Mouse (Mus musculus) intestine, postnatal 0 days (tissue): ENCODE measurements at regions not wholly inside any gene's neighbourhood (a gene's known extent, or its start where the extent isn't known, plus 50 kb on each side); places are given as distances from the start of the nearest gene placed in this dataset.

Experiments
- ATAC-seq: fragments of 200-750 bp; cut with Nextera tagmentation; 2 replicates; pipeline ENCODE4 v1.8.0; 2017; ENCODE audit warnings: mild to moderate bottlenecking, moderate TSS enrichment, moderate library complexity
- H3K27ac ChIP-seq: fragments of 300-500 bp; sonication (generic); 2 replicates; pipeline ENCODE4 v1.5.1; 2014; ENCODE audit warnings: mild to moderate bottlenecking, low read depth, low read length, moderate library complexity
- H3K27me3 ChIP-seq: fragments of 300-500 bp; sonication (generic); replicated peaks from 2 replicates; pipeline ENCODE4 v1.6.1; 2014; ENCODE audit warnings: low read length, mixed read lengths; ENCODE audit not compliant: control insufficient read depth, insufficient read depth
- H3K36me3 ChIP-seq: fragments of 300-500 bp; sonication (generic); 2 replicates; pipeline ENCODE4 v1.6.1; 2014; ENCODE audit warnings: mild to moderate bottlenecking, moderate library complexity; ENCODE audit not compliant: control insufficient read depth, insufficient read depth
- H3K4me1 ChIP-seq: fragments of 300-500 bp; sonication (generic); replicated peaks from 2 replicates; pipeline ENCODE4 v1.6.1; 2014; ENCODE audit warnings: antibody characterized with exemption, low read length, mixed read lengths; ENCODE audit not compliant: control insufficient read depth, insufficient read depth
- H3K4me2 ChIP-seq: fragments of 300-500 bp; sonication (generic); replicated peaks from 2 replicates; pipeline ENCODE4 v1.6.1; 2014; ENCODE audit warnings: low read depth, mild to moderate bottlenecking, moderate library complexity
- H3K4me3 ChIP-seq: fragments of 300-500 bp; sonication (generic); 2 replicates; pipeline ENCODE4 v1.5.1; 2014; ENCODE audit warnings: low read depth, low read length
- H3K9ac ChIP-seq: fragments of 300-500 bp; sonication (generic); 2 replicates; pipeline ENCODE4 v1.6.1; 2014; ENCODE audit warnings: mild to moderate bottlenecking, low read depth, low read length
- H3K9me3 ChIP-seq: fragments of 300-500 bp; sonication (generic); 2 replicates; pipeline ENCODE4 v1.6.1; 2016; ENCODE audit warnings: mixed run types; ENCODE audit not compliant: control insufficient read depth
- CTCF ChIP-seq: sonication (generic); IDR thresholded peaks from 2 replicates; pipeline ENCODE4 v1.5.1; 2016; ENCODE audit warnings: low read depth, mild to moderate bottlenecking, control low read depth, antibody characterized with exemption, moderate library complexity
- WGBS: fragments of 180-500 bp; shearing (Covaris S2); extraction: QIAGEN DNeasy Blood & Tissue Kit; methylation state at CpG from one replicate; pipeline ENCODE4 v1.1.7; 2014; 5-methylcytosine and 5-hydroxymethylcytosine counted together

DNA sequence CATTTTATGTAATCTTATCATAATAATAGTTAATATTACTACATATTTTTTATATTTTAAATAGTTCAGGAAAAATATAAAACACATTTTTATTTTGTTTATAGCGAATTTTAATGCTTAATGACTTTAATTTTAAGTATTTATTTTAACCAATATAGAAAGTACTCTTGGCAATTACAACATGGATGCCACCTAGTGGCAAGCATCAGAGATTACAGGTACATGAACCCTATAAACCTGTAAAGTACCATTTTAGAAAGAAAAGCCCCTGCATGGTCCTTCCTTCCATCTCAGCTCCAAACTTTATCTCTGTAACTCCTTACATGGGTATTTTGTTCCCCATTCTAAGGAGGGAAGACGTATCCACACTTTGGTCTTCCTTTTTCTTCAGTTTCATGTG lies 4328.9 kb upstream of the Gm7489 start:
- Histone ChIP-seq H3K36me3 (no peaks in the 10 kb centered on the region), H3K9ac (no peak overlapping the region), H3K27ac (no peak overlapping the region), H3K27me3 (no peaks in the 10 kb centered on the region), H3K4me1 (no peaks in the 10 kb centered on the region), H3K4me3 (no peak overlapping the region), H3K4me2 (no peak overlapping the region), H3K9me3 (no peaks in the 10 kb centered on the region)
- 27% methylated on average over 2 of the region's 2 CpGs for WGBS
- ATAC-seq, result no peak
- peak; percentile 40 for TF ChIP-seq CTCF

DNA sequence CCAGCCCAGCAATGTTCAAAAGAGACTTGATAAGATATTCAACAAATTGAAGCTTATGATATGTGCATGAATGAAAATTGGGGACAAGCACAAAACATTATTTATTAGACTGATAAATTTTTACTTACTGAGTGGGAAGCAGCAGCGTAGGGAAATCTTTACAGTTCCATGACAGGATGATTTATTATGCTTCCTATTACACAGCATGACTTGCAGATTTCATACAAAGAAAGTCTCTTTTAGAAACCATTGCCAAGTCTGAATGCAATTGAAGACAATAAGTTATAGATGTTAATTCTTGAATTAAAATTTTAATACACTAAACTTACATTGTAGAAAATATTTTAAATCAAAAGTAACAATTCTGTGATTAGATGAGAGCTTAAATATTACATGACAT lies 4324.3 kb upstream of the Gm7489 start:
- WGBS, result 33% methylated on average over 1 of the region's 1 CpGs
- Histone ChIP-seq H3K9ac (no peak overlapping the region), H3K4me3 (no peak overlapping the region), H3K27me3 (no peaks in the 10 kb centered on the region), H3K9me3 (no peaks in the 10 kb centered on the region), H3K36me3 (no peaks in the 10 kb centered on the region), H3K27ac (no peak overlapping the region), H3K4me2 (no peak overlapping the region), H3K4me1 (no peaks in the 10 kb centered on the region)
- no peak for ATAC-seq
- TF ChIP-seq CTCF, result no peak

DNA sequence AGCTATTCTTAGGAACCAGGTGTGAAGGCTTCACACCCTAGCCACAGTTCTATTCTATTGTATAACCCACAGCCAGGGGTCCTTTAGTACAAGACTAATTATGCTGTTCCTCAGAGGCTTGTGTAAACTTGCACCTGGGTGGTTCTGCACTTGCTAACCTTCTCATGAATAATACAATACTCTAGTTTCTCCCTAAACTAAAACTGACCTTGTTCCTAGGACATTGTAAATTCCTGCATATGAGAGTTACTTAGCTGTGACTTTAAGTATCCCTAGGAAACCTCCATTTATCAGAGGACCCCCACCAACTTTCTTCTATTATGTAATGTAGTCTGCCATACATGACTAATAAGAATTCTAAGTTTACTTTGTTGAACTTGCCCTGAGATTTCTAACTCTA lies 4295.9 kb upstream of the Gm7489 start:
- Histone ChIP-seq H3K27ac (no peak overlapping the region), H3K4me1 (no peaks in the 10 kb centered on the region)
- TF ChIP-seq CTCF, result no peak

DNA sequence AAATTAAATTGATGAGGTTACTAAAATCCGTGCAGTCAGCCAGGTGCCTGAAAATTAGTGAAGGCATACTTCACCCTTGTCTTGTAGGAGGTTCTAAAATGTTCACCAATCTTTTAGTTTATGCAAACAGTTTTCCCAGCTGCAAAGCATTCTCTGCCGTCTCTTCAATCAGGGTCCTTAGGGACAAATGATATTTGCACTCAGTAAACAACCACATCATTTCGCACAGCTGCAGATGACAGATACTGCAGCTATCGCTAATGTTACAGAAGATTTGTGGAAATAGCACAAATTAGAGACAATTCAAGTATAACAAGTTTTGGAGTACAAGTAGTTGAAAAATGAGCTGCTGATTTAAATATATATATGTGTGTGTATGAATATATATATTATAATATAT lies 4270.8 kb upstream of the Gm7489 start:
- Histone ChIP-seq H3K27ac (no peak overlapping the region), H3K9me3 (no peaks in the 10 kb centered on the region), H3K4me1 (no peaks in the 10 kb centered on the region), H3K4me3 (no peak overlapping the region), H3K9ac (no peak overlapping the region), H3K4me2 (no peak overlapping the region), H3K36me3 (no peaks in the 10 kb centered on the region), H3K27me3 (no peaks in the 10 kb centered on the region)
- 48% methylated on average over 4 of the region's 4 CpGs for WGBS
- ATAC-seq, result no peak
- no peak for TF ChIP-seq CTCF

More for the DNA sequence above, 4295.9 kb upstream of the Gm7489 start:
- H3K27me3 ChIP-seq, result no peaks in the 10 kb centered on the region
- no peaks in the 10 kb centered on the region for H3K9me3 ChIP-seq
- no peaks in the 10 kb centered on the region for H3K36me3 ChIP-seq
- H3K4me2 ChIP-seq, result no peak overlapping the region
- no peak for ATAC-seq
- no peak overlapping the region for H3K4me3 ChIP-seq
- no peak overlapping the region for H3K9ac ChIP-seq

DNA sequence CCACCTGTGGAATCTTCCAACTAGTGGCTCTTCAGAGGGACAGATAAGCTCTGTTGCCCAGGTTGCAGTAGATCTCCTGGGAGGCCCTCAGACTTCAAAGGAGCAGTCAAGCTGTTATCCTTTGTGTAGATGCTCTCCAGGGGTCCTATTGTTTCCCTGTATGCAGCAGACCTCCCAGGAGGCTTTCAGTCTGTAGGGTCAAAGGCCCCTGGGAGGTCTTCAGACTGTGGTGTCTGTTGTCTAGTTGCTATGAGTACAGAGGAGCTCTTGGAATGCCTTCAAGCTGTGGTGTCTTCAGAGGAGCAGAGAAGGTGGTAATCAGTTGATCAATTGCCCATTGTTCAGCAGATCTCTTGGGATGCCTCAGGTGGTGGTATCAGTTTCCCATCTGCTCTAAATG lies 4237.3 kb upstream of the Gm7489 start:
- TF ChIP-seq CTCF, result no peak
- ATAC-seq, result no peak

DNA sequence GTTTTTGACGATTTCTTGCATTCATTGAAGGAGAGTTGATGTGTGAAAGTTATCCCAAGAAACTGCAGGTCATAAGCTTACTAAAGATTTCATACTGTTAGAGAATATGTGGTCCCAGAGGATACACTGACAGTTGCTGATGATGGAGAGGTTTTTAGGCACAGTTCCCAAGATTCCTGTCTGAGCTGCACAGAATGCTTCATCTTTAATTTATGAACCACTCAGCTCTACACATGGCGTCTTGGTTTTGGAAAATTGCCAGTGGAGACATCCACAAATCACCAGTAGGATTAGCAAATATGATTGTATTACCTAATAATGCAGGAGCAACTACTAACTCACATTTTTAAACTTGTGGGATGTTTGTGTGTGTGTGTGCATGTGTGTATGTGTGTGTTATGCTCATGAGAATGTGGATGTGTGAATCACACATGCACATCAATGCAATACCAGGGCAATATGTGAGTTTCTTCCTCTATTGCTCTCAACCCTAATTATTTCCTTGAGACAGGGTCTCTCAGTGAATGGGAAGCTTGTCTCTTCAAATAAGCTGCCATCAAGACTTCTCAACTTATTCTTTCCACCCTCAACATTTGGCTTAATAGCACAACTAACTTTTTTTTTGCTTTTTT lies 4234.0 kb upstream of the Gm7489 start:
- ATAC-seq, result no peak
- no peaks in the 10 kb centered on the region for H3K36me3 ChIP-seq
- no peak for TF ChIP-seq CTCF
- no peaks in the 10 kb centered on the region for H3K27me3 ChIP-seq
- H3K4me1 ChIP-seq, result no peaks in the 10 kb centered on the region
- no peak overlapping the region for H3K4me3 ChIP-seq
- H3K9ac ChIP-seq, result no peak overlapping the region
- no peaks in the 10 kb centered on the region for H3K9me3 ChIP-seq
- H3K4me2 ChIP-seq, result no peak overlapping the region
- 60% methylated on average over 2 of the region's 2 CpGs for WGBS
- no peak overlapping the region for H3K27ac ChIP-seq

More for the DNA sequence above, 4237.3 kb upstream of the Gm7489 start:
- Histone ChIP-seq H3K36me3 (no peaks in the 10 kb centered on the region), H3K4me1 (no peaks in the 10 kb centered on the region), H3K9me3 (no peaks in the 10 kb centered on the region), H3K9ac (no peak overlapping the region), H3K4me3 (no peak overlapping the region), H3K27me3 (no peaks in the 10 kb centered on the region), H3K27ac (no peak overlapping the region), H3K4me2 (no peak overlapping the region)

DNA sequence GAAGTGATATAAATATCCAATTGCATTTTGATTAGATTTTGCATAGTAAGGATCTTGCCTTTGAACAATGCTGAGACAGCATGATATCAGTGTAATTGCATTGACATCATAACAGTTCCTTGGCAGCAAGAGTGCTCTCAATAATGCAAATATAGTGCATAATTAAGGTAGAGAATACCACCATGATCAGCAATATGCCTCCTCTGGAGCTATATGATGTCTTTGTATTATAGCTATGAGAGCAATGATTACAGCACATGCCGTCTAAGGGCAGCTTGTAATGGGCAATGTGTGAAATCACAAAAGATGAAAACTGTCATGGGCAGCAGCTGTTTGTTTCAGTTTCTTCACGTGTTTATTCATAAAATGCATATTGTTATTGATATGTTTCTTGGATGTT lies 4231.0 kb upstream of the Gm7489 start:
- H3K27me3 ChIP-seq, result no peaks in the 10 kb centered on the region
- no peak for TF ChIP-seq CTCF
- H3K27ac ChIP-seq, result no peak overlapping the region
- no peaks in the 10 kb centered on the region for H3K4me1 ChIP-seq
- no peaks in the 10 kb centered on the region for H3K36me3 ChIP-seq
- 74% methylated on average over 2 of the region's 2 CpGs for WGBS
- H3K4me2 ChIP-seq, result no peak overlapping the region
- no peak overlapping the region for H3K4me3 ChIP-seq
- H3K9ac ChIP-seq, result no peak overlapping the region
- no peak for ATAC-seq
- H3K9me3 ChIP-seq, result no peaks in the 10 kb centered on the region
